Mouse (Mus musculus): ENCODE results near the gene G430095P16Rik. TPM values are rescaled to one million over a fixed set of nuclear protein-coding genes. Genes with fewer than 3 reads are reported as not detected.

G430095P16Rik gene
- total and polyA plus RNA-seq, 2 experiments from 2014 or later = 1.0 to 3.0 TPM

GRCm38 (mm10) chr8:84695140-84695539 lies 27.7 kb upstream of the G430095P16Rik start:
- Histone ChIP-seq H3K27ac (ENCODE audit: low read depth) (no peak overlapping the region), H3K27me3 (ENCODE audit: control insufficient read depth, insufficient read depth, low read length) (no peaks in the 10 kb centered on the region), H3K4me3 (ENCODE audit: low read depth, low read length) (no peak overlapping the region), H3K9ac (replicated peaks; ENCODE audit: low read depth, low read length) (no peak overlapping the region), H3K4me2 (ENCODE audit: low read depth, low read length) (no peak overlapping the region), H3K9me3 (replicated peaks; ENCODE audit: control insufficient read depth, low read length) (no peaks in the 10 kb centered on the region), H3K36me3 (replicated peaks; ENCODE audit: control insufficient read depth, insufficient read depth, low read length) (peaks cover 52% of the 10 kb centered on the region), H3K4me1 (ENCODE audit: control insufficient read depth, insufficient read depth) (no peaks in the 10 kb centered on the region)
- ATAC-seq (ENCODE audit: insufficient read depth, low read depth) = no peak
- TF ChIP-seq CTCF (IDR thresholded peaks at IDR 0.05; ENCODE audit: low read depth) = no peak
- no peak for TF ChIP-seq EP300 (IDR thresholded peaks at IDR 0.05; ENCODE audit: low read depth)
- no peak for DNase-seq (ENCODE audit: low spot score)
- 88% methylated on average over 6 of the region's 6 CpGs for WGBS

GRCm38 (mm10) chr8:84697166-84698130 lies 25.4 kb upstream of the G430095P16Rik start:
- Histone ChIP-seq H3K36me3 (replicated peaks; ENCODE audit: control insufficient read depth, insufficient read depth, low read length) (peaks cover 45% of the 10 kb centered on the region), H3K9ac (replicated peaks; ENCODE audit: low read depth, low read length) (no peak overlapping the region), H3K4me2 (ENCODE audit: low read depth, low read length) (no peak overlapping the region), H3K27me3 (ENCODE audit: control insufficient read depth, insufficient read depth, low read length) (peaks cover 5% of the 10 kb centered on the region), H3K4me3 (ENCODE audit: low read depth, low read length) (no peak overlapping the region), H3K27ac (ENCODE audit: low read depth) (no peak overlapping the region), H3K9me3 (replicated peaks; ENCODE audit: control insufficient read depth, low read length) (no peaks in the 10 kb centered on the region), H3K4me1 (ENCODE audit: control insufficient read depth, insufficient read depth) (0 out of 2 replicates have a peak, but pooled peaks cover 3% of the 10 kb centered on the region)
- peak; percentile 59 for TF ChIP-seq CTCF (IDR thresholded peaks at IDR 0.05; ENCODE audit: low read depth)
- no peak for TF ChIP-seq EP300 (IDR thresholded peaks at IDR 0.05; ENCODE audit: low read depth)
- WGBS = 84% methylated on average over 14 of the region's 14 CpGs
- no peak for DNase-seq (ENCODE audit: low spot score)
- no peak for ATAC-seq (ENCODE audit: insufficient read depth, low read depth)

GRCm38 (mm10) chr8:84698288-84698687 lies 24.5 kb upstream of the G430095P16Rik start:
- H3K9me3 ChIP-seq (replicated peaks; ENCODE audit: control insufficient read depth, low read length) = no peaks in the 10 kb centered on the region
- H3K27me3 ChIP-seq (ENCODE audit: control insufficient read depth, insufficient read depth, low read length) = peaks cover 14% of the 10 kb centered on the region
- H3K36me3 ChIP-seq (replicated peaks; ENCODE audit: control insufficient read depth, insufficient read depth, low read length) = peaks cover 36% of the 10 kb centered on the region
- no peak overlapping the region for H3K4me3 ChIP-seq (ENCODE audit: low read depth, low read length)
- WGBS = 85% methylated on average over 5 of the region's 5 CpGs
- TF ChIP-seq EP300 (IDR thresholded peaks at IDR 0.05; ENCODE audit: low read depth) (no peak), CTCF (IDR thresholded peaks at IDR 0.05; ENCODE audit: low read depth) (no peak)
- H3K27ac ChIP-seq (ENCODE audit: low read depth) = 0 out of 2 replicates have a peak overlapping the region, but pooled peaks have one; percentile 81
- H3K4me1 ChIP-seq (ENCODE audit: control insufficient read depth, insufficient read depth) = 0 out of 2 replicates have a peak, but pooled peaks cover 3% of the 10 kb centered on the region
- no peak overlapping the region for H3K9ac ChIP-seq (replicated peaks; ENCODE audit: low read depth, low read length)
- ATAC-seq (ENCODE audit: insufficient read depth, low read depth) (no peak), DNase-seq (ENCODE audit: low spot score) (no peak)
- H3K4me2 ChIP-seq (ENCODE audit: low read depth, low read length) = no peak overlapping the region

GRCm38 (mm10) chr8:84698929-84699401 lies 23.8 kb upstream of the G430095P16Rik start:
- Histone ChIP-seq H3K4me2 (ENCODE audit: low read depth, low read length) (peak overlapping the region; percentile 30), H3K4me1 (ENCODE audit: control insufficient read depth, insufficient read depth) (0 out of 2 replicates have a peak, but pooled peaks cover 3% of the 10 kb centered on the region), H3K36me3 (replicated peaks; ENCODE audit: control insufficient read depth, insufficient read depth, low read length) (peaks cover 30% of the 10 kb centered on the region), H3K9ac (replicated peaks; ENCODE audit: low read depth, low read length) (no peak overlapping the region), H3K27me3 (ENCODE audit: control insufficient read depth, insufficient read depth, low read length) (peaks cover 21% of the 10 kb centered on the region), H3K4me3 (ENCODE audit: low read depth, low read length) (no peak overlapping the region), H3K9me3 (replicated peaks; ENCODE audit: control insufficient read depth, low read length) (no peaks in the 10 kb centered on the region), H3K27ac (ENCODE audit: low read depth) (peak overlapping the region; percentile 81)
- DNase-seq (ENCODE audit: low spot score) (no peak), ATAC-seq (ENCODE audit: insufficient read depth, low read depth) (no peak)
- 68% methylated on average over 9 of the region's 9 CpGs for WGBS
- no peak for TF ChIP-seq CTCF (IDR thresholded peaks at IDR 0.05; ENCODE audit: low read depth)
- TF ChIP-seq EP300 (IDR thresholded peaks at IDR 0.05; ENCODE audit: low read depth) = no peak

GRCm38 (mm10) chr8:84699861-84700322 lies 22.9 kb upstream of the G430095P16Rik start:
- Histone ChIP-seq H3K27ac (ENCODE audit: low read depth) (peak overlapping the region; percentile 81), H3K9ac (replicated peaks; ENCODE audit: low read depth, low read length) (no peak overlapping the region), H3K36me3 (replicated peaks; ENCODE audit: control insufficient read depth, insufficient read depth, low read length) (peaks cover 27% of the 10 kb centered on the region), H3K4me1 (ENCODE audit: control insufficient read depth, insufficient read depth) (0 out of 2 replicates have a peak, but pooled peaks cover 3% of the 10 kb centered on the region), H3K9me3 (replicated peaks; ENCODE audit: control insufficient read depth, low read length) (no peaks in the 10 kb centered on the region), H3K4me2 (ENCODE audit: low read depth, low read length) (peak overlapping the region; percentile 10; the same call in 1 of the 2 replicates), H3K27me3 (ENCODE audit: control insufficient read depth, insufficient read depth, low read length) (peaks cover 30% of the 10 kb centered on the region), H3K4me3 (ENCODE audit: low read depth, low read length) (no peak overlapping the region)
- peak; percentile 80 for DNase-seq (ENCODE audit: low spot score)
- WGBS = 39% methylated on average over 7 of the region's 7 CpGs
- TF ChIP-seq CTCF (IDR thresholded peaks at IDR 0.05; ENCODE audit: low read depth) (peak; percentile 68), EP300 (IDR thresholded peaks at IDR 0.05; ENCODE audit: low read depth) (peak; percentile 98)
- peak; percentile 53 for ATAC-seq (ENCODE audit: insufficient read depth, low read depth)
